Mouse (Mus musculus): ENCODE measurements around the gene Ankle2. TPM values are rescaled to one million over a fixed set of nuclear protein-coding genes. Genes with fewer than 3 reads are reported as not detected.

Ankle2 gene
- total RNA-seq, 1 experiment: 83.3 TPM

DNA sequence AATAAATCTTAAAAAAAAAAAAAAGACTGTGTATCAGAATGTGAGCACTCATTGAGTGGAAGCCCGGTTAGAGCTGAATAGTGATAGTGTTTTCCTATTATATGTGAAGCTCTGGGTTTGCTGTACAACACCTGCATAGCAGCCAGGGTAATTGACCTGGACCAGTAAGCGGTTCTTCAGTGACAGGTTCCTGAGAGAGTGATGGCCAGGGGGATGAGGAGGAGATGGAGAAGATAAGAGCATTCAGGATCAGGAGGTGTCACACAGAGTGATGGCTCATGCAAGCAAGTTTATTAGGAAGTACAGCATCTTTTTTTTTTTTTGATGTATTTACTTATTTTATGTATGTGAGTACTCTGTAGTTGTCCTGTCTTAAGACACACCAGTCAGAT lies 56.3 kb downstream of the Ankle2 start:
- Histone ChIP-seq H3K4me3 (ENCODE audit: insufficient read depth in 1 of 2, low read depth in 1 of 2, low read length in 2 of 2, poor library complexity in 1 of 2, severe bottlenecking in 1 of 2) (peak overlapping the region; percentile 80 to 100), H3K36me3 (ENCODE audit: control insufficient read depth, insufficient read depth, low read length, poor library complexity, severe bottlenecking) (peaks cover 9% of the 10 kb centered on the region), H3K4me1 (ENCODE audit: control insufficient read depth in 2 of 2, insufficient read depth in 2 of 2, low read length in 2 of 2, poor library complexity in 1 of 2) (no peaks in the 10 kb centered on the region), H3K9ac (ENCODE audit: insufficient read depth, low read depth, low read length, poor library complexity, severe bottlenecking) (peak overlapping the region; percentile 50), H3K27ac (ENCODE audit: insufficient read depth, low read depth, low read length, poor library complexity, severe bottlenecking) (no peak overlapping the region), H3K9me3 (ENCODE audit: control insufficient read depth, insufficient read depth, low read depth, low read length) (no peaks in the 10 kb centered on the region)
- DNase-seq (ENCODE audit: low read depth, low spot score): no peak
- TF ChIP-seq ZNF384 (IDR thresholded peaks at IDR 0.05; ENCODE audit: low read depth, low read length): no peak
- no peak for TF ChIP-seq CHD2 (IDR thresholded peaks at IDR 0.05; ENCODE audit: low read depth, low read length)
- no peak for TF ChIP-seq HCFC1 (IDR thresholded peaks at IDR 0.05; ENCODE audit: borderline replicate concordance, insufficient read depth, low read length)
- TF ChIP-seq MAFK (IDR thresholded peaks at IDR 0.05; ENCODE audit: insufficient read depth, low read depth, low read length): no peak
- in situ Hi-C loops (cut with MboI; ENCODE audit: low sequenced_read_pairs in 2 of 2, unreplicated experiment in 2 of 2): no loop called here

GRCm38 (mm10) chr5:110291649-110292048 lies 60.8 kb downstream of the Ankle2 start:
- Histone ChIP-seq H3K9me3 (ENCODE audit: control insufficient read depth, insufficient read depth, low read depth, low read length) (no peaks in the 10 kb centered on the region), H3K27ac (ENCODE audit: insufficient read depth, low read depth, low read length, poor library complexity, severe bottlenecking) (no peak overlapping the region), H3K4me3 (ENCODE audit: insufficient read depth in 1 of 2, low read depth in 1 of 2, low read length in 2 of 2, poor library complexity in 1 of 2, severe bottlenecking in 1 of 2) (no peak overlapping the region), H3K4me1 (ENCODE audit: control insufficient read depth in 2 of 2, insufficient read depth in 2 of 2, low read length in 2 of 2, poor library complexity in 1 of 2) (no peaks in the 10 kb centered on the region), H3K9ac (ENCODE audit: insufficient read depth, low read depth, low read length, poor library complexity, severe bottlenecking) (no peak overlapping the region), H3K36me3 (ENCODE audit: control insufficient read depth, insufficient read depth, low read length, poor library complexity, severe bottlenecking) (peaks cover 29% of the 10 kb centered on the region)
- DNase-seq (ENCODE audit: low read depth, low spot score): no peak
- in situ Hi-C loops (cut with MboI; ENCODE audit: low sequenced_read_pairs in 2 of 2, unreplicated experiment in 2 of 2): no loop called here
- TF ChIP-seq ZC3H11A (IDR thresholded peaks at IDR 0.05; ENCODE audit: borderline replicate concordance, low read depth, low read length) (no peak), ZNF384 (IDR thresholded peaks at IDR 0.05; ENCODE audit: low read depth, low read length) (no peak), CHD2 (IDR thresholded peaks at IDR 0.05; ENCODE audit: low read depth, low read length) (no peak), HCFC1 (IDR thresholded peaks at IDR 0.05; ENCODE audit: borderline replicate concordance, insufficient read depth, low read length) (no peak), MAFK (IDR thresholded peaks at IDR 0.05; ENCODE audit: insufficient read depth, low read depth, low read length) (no peak)

- no peaks in the 10 kb centered on the region for H3K9me3 ChIP-seq (ENCODE audit: control insufficient read depth, insufficient read depth, low read depth, low read length)
- TF ChIP-seq CHD2 (IDR thresholded peaks at IDR 0.05; ENCODE audit: low read depth, low read length): no peak
- no peak for TF ChIP-seq ZNF384 (IDR thresholded peaks at IDR 0.05; ENCODE audit: low read depth, low read length)
- no peak for TF ChIP-seq HCFC1 (IDR thresholded peaks at IDR 0.05; ENCODE audit: borderline replicate concordance, insufficient read depth, low read length)
- TF ChIP-seq MAFK (IDR thresholded peaks at IDR 0.05; ENCODE audit: insufficient read depth, low read depth, low read length): no peak
- TF ChIP-seq ZC3H11A (IDR thresholded peaks at IDR 0.05; ENCODE audit: borderline replicate concordance, low read depth, low read length): no peak
- no peak overlapping the region for H3K9ac ChIP-seq (ENCODE audit: insufficient read depth, low read depth, low read length, poor library complexity, severe bottlenecking)
- H3K36me3 ChIP-seq (ENCODE audit: control insufficient read depth, insufficient read depth, low read length, poor library complexity, severe bottlenecking): peaks cover 49% of the 10 kb centered on the region
- no peak overlapping the region for H3K27ac ChIP-seq (ENCODE audit: insufficient read depth, low read depth, low read length, poor library complexity, severe bottlenecking)
- no peaks in the 10 kb centered on the region for H3K4me1 ChIP-seq (ENCODE audit: control insufficient read depth in 2 of 2, insufficient read depth in 2 of 2, low read length in 2 of 2, poor library complexity in 1 of 2)
- in situ Hi-C loops (cut with MboI; ENCODE audit: low sequenced_read_pairs in 2 of 2, unreplicated experiment in 2 of 2): no loop called here
- no peak for DNase-seq (ENCODE audit: low read depth, low spot score)
- H3K4me3 ChIP-seq (ENCODE audit: insufficient read depth in 1 of 2, low read depth in 1 of 2, low read length in 2 of 2, poor library complexity in 1 of 2, severe bottlenecking in 1 of 2): no peak overlapping the region
Observed at GRCm38 (mm10) chr5:110296637-110297036, 65.8 kb downstream of the Ankle2 start.

DNA sequence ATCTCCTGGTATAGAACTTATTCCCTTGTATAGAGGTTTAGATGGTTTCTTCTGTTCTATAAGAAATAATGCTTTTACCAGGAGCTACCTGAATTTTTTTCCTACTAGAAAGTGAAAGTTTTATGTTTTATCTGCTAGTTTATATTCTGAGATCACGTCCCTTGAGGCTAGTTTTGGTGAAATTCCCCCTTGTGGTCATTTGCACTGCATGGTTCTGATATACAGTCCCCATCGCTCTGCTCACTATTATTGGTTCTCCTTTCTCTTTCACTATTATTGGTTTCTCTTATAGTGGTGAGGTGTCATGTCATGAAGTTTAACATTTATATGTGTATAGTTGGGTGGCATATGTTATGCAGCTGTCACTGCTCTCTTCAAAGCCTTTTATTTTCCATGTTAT lies 69.8 kb downstream of the Ankle2 start:
- no peaks in the 10 kb centered on the region for H3K9me3 ChIP-seq (ENCODE audit: control insufficient read depth, insufficient read depth, low read depth, low read length)
- no peaks in the 10 kb centered on the region for H3K4me1 ChIP-seq (ENCODE audit: control insufficient read depth in 2 of 2, insufficient read depth in 2 of 2, low read length in 2 of 2, poor library complexity in 1 of 2)
- in situ Hi-C loops (cut with MboI; ENCODE audit: low sequenced_read_pairs in 2 of 2, unreplicated experiment in 2 of 2): no loop called here
- DNase-seq (ENCODE audit: low read depth, low spot score): no peak
- peaks cover 62% of the 10 kb centered on the region for H3K36me3 ChIP-seq (ENCODE audit: control insufficient read depth, insufficient read depth, low read length, poor library complexity, severe bottlenecking)
- no peak overlapping the region for H3K27ac ChIP-seq (ENCODE audit: insufficient read depth, low read depth, low read length, poor library complexity, severe bottlenecking)
- no peak for TF ChIP-seq ZNF384 (IDR thresholded peaks at IDR 0.05; ENCODE audit: low read depth, low read length)
- TF ChIP-seq MAFK (IDR thresholded peaks at IDR 0.05; ENCODE audit: insufficient read depth, low read depth, low read length): no peak
- TF ChIP-seq HCFC1 (IDR thresholded peaks at IDR 0.05; ENCODE audit: borderline replicate concordance, insufficient read depth, low read length): no peak
- no peak for TF ChIP-seq ZC3H11A (IDR thresholded peaks at IDR 0.05; ENCODE audit: borderline replicate concordance, low read depth, low read length)
- TF ChIP-seq CHD2 (IDR thresholded peaks at IDR 0.05; ENCODE audit: low read depth, low read length): no peak
- H3K9ac ChIP-seq (ENCODE audit: insufficient read depth, low read depth, low read length, poor library complexity, severe bottlenecking): no peak overlapping the region
- no peak overlapping the region for H3K4me3 ChIP-seq (ENCODE audit: insufficient read depth in 1 of 2, low read depth in 1 of 2, low read length in 2 of 2, poor library complexity in 1 of 2, severe bottlenecking in 1 of 2)

Other genes with a start within 250 kb of the Ankle2 start
- gene Zfp932, start 234.5 kb upstream of the Ankle2 start, total RNA-seq (2012; rRNA removed): 21.5 and 29.2 TPM in 2 replicates
- gene Gm17655, start 158.5 kb upstream of the Ankle2 start, total RNA-seq (2012; rRNA removed): 7.1 and 8.6 TPM in 2 replicates
- 11.4 and 13.7 TPM in 2 replicates for gene Gm35315, start 136.6 kb upstream of the Ankle2 start, total RNA-seq (2012; rRNA removed)
- 18.3 and 39.9 TPM in 2 replicates for gene Plcxd1, start 131.0 kb upstream of the Ankle2 start, total RNA-seq (2012; rRNA removed)
- gene Gtpbp6, start 122.8 kb upstream of the Ankle2 start, total RNA-seq (2012; rRNA removed): 116 and 226 TPM in 2 replicates
- 7.8 and 8.9 TPM in 2 replicates for gene Zfp605, start 120.9 kb upstream of the Ankle2 start, total RNA-seq (2012; rRNA removed)
- gene Chfr, start 95.2 kb upstream of the Ankle2 start, total RNA-seq (2012; rRNA removed): 32.7 and 40.2 TPM in 2 replicates
- 20.8 and 24.3 TPM in 2 replicates for gene Golga3, start 54.3 kb upstream of the Ankle2 start, total RNA-seq (2012; rRNA removed)
- gene Pgam5, start 38.9 kb downstream of the Ankle2 start, total RNA-seq (2012; rRNA removed): 55.4 and 65.6 TPM in 2 replicates
- 11.7 and 16.9 TPM in 2 replicates for gene Pxmp2, start 55.2 kb downstream of the Ankle2 start, total RNA-seq (2012; rRNA removed)
- gene Pole, start 55.3 kb downstream of the Ankle2 start, total RNA-seq (2012; rRNA removed): 77.7 and 96.1 TPM in 2 replicates
- gene P2rx2, start 112.2 kb downstream of the Ankle2 start, total RNA-seq (2012; rRNA removed): 1.3 and 2.2 TPM in 2 replicates
- 1.3 and 2.5 TPM in 2 replicates for gene Lrcol1, start 113.7 kb downstream of the Ankle2 start, total RNA-seq (2012; rRNA removed)
- gene Fbrsl1, start 217.5 kb downstream of the Ankle2 start, total RNA-seq (2012; rRNA removed): 44.4 and 51.7 TPM in 2 replicates